In genomic region chr6:128854024-128854820, GRCm38 (mm10) we compare ENCODE assay signal across 8 mouse cellular contexts. TPM values are rescaled to one million over a fixed set of nuclear protein-coding genes. Genes with fewer than 3 reads are reported as not detected.
DNase-seq lines count a peak whose midpoint lies in the region; ATAC-seq and TF ChIP-seq lines count a peak whose summit lies in the region.

No protein-coding gene starts in this region.

- no peak overlapping the region for H3K27ac ChIP-seq in embryonic facial prominence, embryonic 15.5 days (replicated peaks)
- no peak overlapping the region for H3K27ac ChIP-seq in heart, embryonic 16.5 days (ENCODE audit: low read length)
- no peak overlapping the region for H3K27ac ChIP-seq in kidney, postnatal 0 days
- H3K27ac ChIP-seq in liver, postnatal 0 days (ENCODE audit: low read depth), result no peak overlapping the region
- no peak overlapping the region for H3K27ac ChIP-seq in neural tube, embryonic 11.5 days (ENCODE audit: low read depth, low read length)

- H3K9ac ChIP-seq in embryonic facial prominence, embryonic 15.5 days, result no peak overlapping the region
- H3K9ac ChIP-seq in heart, embryonic 16.5 days (ENCODE audit: low read length), result no peak overlapping the region
- H3K9ac ChIP-seq in kidney, postnatal 0 days (ENCODE audit: low read depth, low read length), result no peak overlapping the region
- no peak overlapping the region for H3K9ac ChIP-seq in liver, postnatal 0 days (replicated peaks)
- no peak overlapping the region; the same call in 1 of the 2 replicates for H3K9ac ChIP-seq in neural tube, embryonic 11.5 days (ENCODE audit: low read length)

- 45% methylated on average over 12 of the region's 12 CpGs for WGBS in embryonic facial prominence, embryonic 15.5 days
- 45% methylated on average over 12 of the region's 12 CpGs for WGBS in heart, embryonic 16.5 days
- 54% methylated on average over 12 of the region's 12 CpGs for WGBS in kidney, postnatal 0 days
- 46% methylated on average over 12 of the region's 12 CpGs for WGBS in liver, postnatal 0 days (ENCODE audit: insufficient replicate concordance)
- WGBS in neural tube, embryonic 11.5 days, result 44% methylated on average over 12 of the region's 12 CpGs

- H3K36me3 ChIP-seq in embryonic facial prominence, embryonic 15.5 days, result no peaks in the 10 kb centered on the region
- no peaks in the 10 kb centered on the region for H3K36me3 ChIP-seq in heart, embryonic 16.5 days (ENCODE audit: control insufficient read depth, insufficient read depth)
- no peaks in the 10 kb centered on the region for H3K36me3 ChIP-seq in kidney, postnatal 0 days (ENCODE audit: insufficient read depth, low read length)
- no peaks in the 10 kb centered on the region; the same call in 1 of the 2 replicates for H3K36me3 ChIP-seq in liver, postnatal 0 days (replicated peaks; ENCODE audit: insufficient read depth, low read length)
- no peaks in the 10 kb centered on the region for H3K36me3 ChIP-seq in neural tube, embryonic 11.5 days (ENCODE audit: control insufficient read depth, insufficient read depth, low read length)

- H3K4me1 ChIP-seq in embryonic facial prominence, embryonic 15.5 days, result no peaks in the 10 kb centered on the region
- H3K4me1 ChIP-seq in heart, embryonic 16.5 days (ENCODE audit: control insufficient read depth, insufficient read depth, low read length), result peaks cover 13% of the 10 kb centered on the region
- no peaks in the 10 kb centered on the region; the same call in 1 of the 2 replicates for H3K4me1 ChIP-seq in kidney, postnatal 0 days (replicated peaks; ENCODE audit: insufficient read depth, low read length)
- peaks cover 19% of the 10 kb centered on the region for H3K4me1 ChIP-seq in liver, postnatal 0 days (ENCODE audit: insufficient read depth)
- H3K4me1 ChIP-seq in neural tube, embryonic 11.5 days (ENCODE audit: control insufficient read depth, insufficient read depth, low read length), result no peaks in the 10 kb centered on the region

- H3K27me3 ChIP-seq in embryonic facial prominence, embryonic 15.5 days, result no peaks in the 10 kb centered on the region
- no peaks in the 10 kb centered on the region; the same call in 1 of the 2 replicates for H3K27me3 ChIP-seq in heart, embryonic 16.5 days (ENCODE audit: control insufficient read depth, insufficient read depth, low read length)
- H3K27me3 ChIP-seq in kidney, postnatal 0 days (ENCODE audit: insufficient read depth, low read length), result no peaks in the 10 kb centered on the region
- no peaks in the 10 kb centered on the region for H3K27me3 ChIP-seq in liver, postnatal 0 days (ENCODE audit: insufficient read depth, low read length)
- no peaks in the 10 kb centered on the region for H3K27me3 ChIP-seq in neural tube, embryonic 11.5 days (ENCODE audit: control insufficient read depth, insufficient read depth, low read length)

- H3K4me3 ChIP-seq in embryonic facial prominence, embryonic 15.5 days (replicated peaks), result no peak overlapping the region
- H3K4me3 ChIP-seq in heart, embryonic 16.5 days (ENCODE audit: low read length), result no peak overlapping the region
- no peak overlapping the region for H3K4me3 ChIP-seq in kidney, postnatal 0 days (replicated peaks; ENCODE audit: low read depth, low read length)
- no peak overlapping the region for H3K4me3 ChIP-seq in liver, postnatal 0 days (ENCODE audit: low read depth, low read length)
- no peak overlapping the region for H3K4me3 ChIP-seq in neural tube, embryonic 11.5 days (ENCODE audit: low read depth, low read length)

- H3K9me3 ChIP-seq in embryonic facial prominence, embryonic 15.5 days (replicated peaks), result no peaks in the 10 kb centered on the region
- no peaks in the 10 kb centered on the region for H3K9me3 ChIP-seq in heart, embryonic 16.5 days (replicated peaks; ENCODE audit: control insufficient read depth, low read length)
- no peaks in the 10 kb centered on the region for H3K9me3 ChIP-seq in kidney, postnatal 0 days (replicated peaks; ENCODE audit: low read length)
- H3K9me3 ChIP-seq in liver, postnatal 0 days (ENCODE audit: low read length), result no peaks in the 10 kb centered on the region
- H3K9me3 ChIP-seq in neural tube, embryonic 11.5 days (ENCODE audit: control insufficient read depth, low read length), result no peaks in the 10 kb centered on the region

- no peak for TF ChIP-seq EP300 in liver, postnatal 0 days (IDR thresholded peaks at IDR 0.05; ENCODE audit: low read depth)

- TF ChIP-seq CTCF in kidney, postnatal 0 days (IDR thresholded peaks at IDR 0.05; ENCODE audit: low read depth), result peak; percentile 86
- peak; percentile 83 for TF ChIP-seq CTCF in liver, postnatal 0 days (IDR thresholded peaks at IDR 0.05; ENCODE audit: low read depth)

- peak; percentile 55 for DNase-seq in adrenal gland, postnatal 25 days
- peak; percentile 84 for DNase-seq in kidney, postnatal 0 days (ENCODE audit: low spot score)
- peak; percentile 64 for DNase-seq in liver, postnatal 0 days
- peak; percentile 63 for DNase-seq in neural tube, embryonic 11.5 days (ENCODE audit: low spot score)
- peak; percentile 85 for DNase-seq in thymus, postnatal 14 days

- peak; percentile 66 for ATAC-seq in CD4-positive, CD25-positive, alpha-beta regulatory T cell, adult 4 months
- peak; percentile 63 for ATAC-seq in embryonic facial prominence, embryonic 15.5 days (ENCODE audit: insufficient number of reproducible peaks, low FRiP score, low TSS enrichment, low read depth)
- ATAC-seq in heart, embryonic 16.5 days (replicated peaks; ENCODE audit: extremely low read depth, insufficient read depth, low FRiP score), result 0 out of 2 replicates have a peak, but pooled peaks have one; percentile 26
- peak; percentile 40; the same call in 1 of the 2 replicates for ATAC-seq in kidney, postnatal 0 days (replicated peaks; ENCODE audit: low FRiP score, low read depth)
- peak; percentile 48 for ATAC-seq in liver, postnatal 0 days
- ATAC-seq in neural tube, embryonic 11.5 days (ENCODE audit: insufficient read depth, low FRiP score, low TSS enrichment), result peak; percentile 80

- no peak overlapping the region for H3K4me2 ChIP-seq in embryonic facial prominence, embryonic 15.5 days (replicated peaks)
- no peak overlapping the region for H3K4me2 ChIP-seq in heart, embryonic 16.5 days (ENCODE audit: low read depth, low read length)
- no peak overlapping the region for H3K4me2 ChIP-seq in kidney, postnatal 0 days (ENCODE audit: low read length)
- H3K4me2 ChIP-seq in liver, postnatal 0 days (ENCODE audit: low read depth, low read length), result no peak overlapping the region
- no peak overlapping the region for H3K4me2 ChIP-seq in neural tube, embryonic 11.5 days (ENCODE audit: low read depth)

RNA-seq across cellular contexts. Expression of gene Klrb1b, which starts 28.1 kb away (rescaled TPM):
- not detected for polyA plus RNA-seq in CD4-positive, CD25-positive, alpha-beta regulatory T cell, adult 4 months (2017; shearing (Covaris generic))
- total RNA-seq in adrenal gland, postnatal 25 days (2021), result not detected in 2 replicates
- polyA plus RNA-seq in embryonic facial prominence, embryonic 15.5 days (2015; fragmentation: Nextera tagmentation; extraction: Ambion mirVana), result 0.34 TPM in 1 of 2 replicates, not detected in the other
- polyA plus RNA-seq in heart, embryonic 16.5 days (2015; fragmentation: Nextera tagmentation; extraction: Ambion mirVana), result 0.17 and 0.49 TPM in 2 replicates
- not detected in 2 replicates for polyA plus RNA-seq in kidney, postnatal 0 days (2015; fragmentation: Nextera tagmentation; extraction: Ambion mirVana)
- polyA plus RNA-seq in liver, postnatal 0 days (2015; fragmentation: Nextera tagmentation; extraction: Ambion mirVana), result 0.32 and 0.39 TPM in 2 replicates
- 0.16 TPM in 1 of 2 replicates, not detected in the other for polyA plus RNA-seq in neural tube, embryonic 11.5 days (2014; fragmentation: Nextera tagmentation; extraction: Ambion mirVana)

RNA-seq across cellular contexts. Expression of gene Gm44511, which starts 28.1 kb away (rescaled TPM):
- not detected for polyA plus RNA-seq in CD4-positive, CD25-positive, alpha-beta regulatory T cell, adult 4 months (2017; shearing (Covaris generic))
- not detected in 2 replicates for total RNA-seq in adrenal gland, postnatal 25 days (2021)
- polyA plus RNA-seq in embryonic facial prominence, embryonic 15.5 days (2015; fragmentation: Nextera tagmentation; extraction: Ambion mirVana), result not detected in 2 replicates
- polyA plus RNA-seq in heart, embryonic 16.5 days (2015; fragmentation: Nextera tagmentation; extraction: Ambion mirVana), result 0.26 TPM in 1 of 2 replicates, not detected in the other
- polyA plus RNA-seq in kidney, postnatal 0 days (2015; fragmentation: Nextera tagmentation; extraction: Ambion mirVana), result not detected in 2 replicates
- polyA plus RNA-seq in liver, postnatal 0 days (2015; fragmentation: Nextera tagmentation; extraction: Ambion mirVana), result not detected in 2 replicates
- not detected in 2 replicates for polyA plus RNA-seq in neural tube, embryonic 11.5 days (2014; fragmentation: Nextera tagmentation; extraction: Ambion mirVana)

RNA-seq across cellular contexts. Expression of gene Clec2i, which starts 33.2 kb away (rescaled TPM):
- 100 to 1,000 TPM in 1 of 2 experiments, 10 to 100 TPM in 1; 98.3 to 104 TPM for polyA plus RNA-seq in CD4-positive, CD25-positive, alpha-beta regulatory T cell, adult 4 months (2017; shearing (Covaris generic))
- not detected in 2 replicates for total RNA-seq in adrenal gland, postnatal 25 days (2021)
- 0.12 and 0.36 TPM in 2 replicates for polyA plus RNA-seq in embryonic facial prominence, embryonic 15.5 days (2015; fragmentation: Nextera tagmentation; extraction: Ambion mirVana)
- polyA plus RNA-seq in heart, embryonic 16.5 days (2015; fragmentation: Nextera tagmentation; extraction: Ambion mirVana), result 0.29 and 1.2 TPM in 2 replicates
- polyA plus RNA-seq in kidney, postnatal 0 days (2015; fragmentation: Nextera tagmentation; extraction: Ambion mirVana), result 0.12 TPM in 1 of 2 replicates, not detected in the other
- 0.11 and 0.27 TPM in 2 replicates for polyA plus RNA-seq in liver, postnatal 0 days (2015; fragmentation: Nextera tagmentation; extraction: Ambion mirVana)
- not detected in 2 replicates for polyA plus RNA-seq in neural tube, embryonic 11.5 days (2014; fragmentation: Nextera tagmentation; extraction: Ambion mirVana)

RNA-seq across cellular contexts. Expression of gene BC035044, which starts 36.7 kb away (rescaled TPM):
- 1 to 10 TPM; 2.1 to 3.6 TPM for polyA plus RNA-seq in CD4-positive, CD25-positive, alpha-beta regulatory T cell, adult 4 months (2017; shearing (Covaris generic))
- 0.18 TPM in 1 of 2 replicates, not detected in the other for total RNA-seq in adrenal gland, postnatal 25 days (2021)
- polyA plus RNA-seq in embryonic facial prominence, embryonic 15.5 days (2015; fragmentation: Nextera tagmentation; extraction: Ambion mirVana), result 0.38 and 0.49 TPM in 2 replicates
- 1.7 and 5.3 TPM in 2 replicates for polyA plus RNA-seq in heart, embryonic 16.5 days (2015; fragmentation: Nextera tagmentation; extraction: Ambion mirVana)
- polyA plus RNA-seq in kidney, postnatal 0 days (2015; fragmentation: Nextera tagmentation; extraction: Ambion mirVana), result 0.51 and 0.65 TPM in 2 replicates
- 10.5 and 11.9 TPM in 2 replicates for polyA plus RNA-seq in liver, postnatal 0 days (2015; fragmentation: Nextera tagmentation; extraction: Ambion mirVana)
- 0.58 and 1.3 TPM in 2 replicates for polyA plus RNA-seq in neural tube, embryonic 11.5 days (2014; fragmentation: Nextera tagmentation; extraction: Ambion mirVana)

Comparison
In these comparisons a context has a peak if more than half of its experiments do, and no peak if none do; other contexts are left out.
1. ATAC-seq: peak in every context shown above with its lines; median percentile 80 in neural tube, embryonic 11.5 days; 66 in CD4-positive, CD25-positive, alpha-beta regulatory T cell, adult 4 months; 63 in embryonic facial prominence, embryonic 15.5 days; 48 in liver, postnatal 0 days; 40 in kidney, postnatal 0 days; 26 in heart, embryonic 16.5 days.
2. RNA of gene Clec2i, which starts 33.2 kb away (polyA plus RNA-seq): 98.3 to 104 TPM in CD4-positive, CD25-positive, alpha-beta regulatory T cell, adult 4 months; 0.29 to 1.2 TPM in heart, embryonic 16.5 days, 0.12 to 0.36 TPM in embryonic facial prominence, embryonic 15.5 days, 0.11 to 0.27 TPM in liver, postnatal 0 days, 0.12 TPM in kidney, postnatal 0 days and not detected in neural tube, embryonic 11.5 days; every median in the first group is over 10 times any median in the second.
3. Peak in every context shown above with its lines, with median percentiles within 50 percentile points of each other: DNase-seq.